Mouse (Mus musculus) megakaryocyte, embryonic 14.5 days (primary cell): ENCODE data around the gene Mnat1. TPM values are rescaled to one million over a fixed set of nuclear protein-coding genes. Genes with fewer than 3 reads are reported as not detected.
"Not testable (repeated sequence)": the region's sequence is repeated elsewhere in the genome, so short reads cannot be mapped to it uniquely, and the experiment has no call there.

ENCODE experiments used
- H3K27me3 ChIP-seq: replicated peaks from 2 replicates; pipeline ENCODE3; 2012; ENCODE audit warnings: inconsistent platforms
- H3K36me3 ChIP-seq: replicated peaks from 2 replicates; pipeline ENCODE3; 2012; ENCODE audit warnings: low read length, inconsistent platforms, mixed read lengths
- H3K4me1 ChIP-seq: 2 replicates; pipeline ENCODE4 v1.6.1; 2012; ENCODE audit warnings: inconsistent platforms
- H3K4me3 ChIP-seq: replicated peaks from 2 replicates; pipeline ENCODE3; 2012; ENCODE audit warnings: moderate library complexity, mild to moderate bottlenecking, inconsistent platforms
- H3K9me3 ChIP-seq: 2 replicates; pipeline ENCODE4 v1.6.1; 2012; ENCODE audit warnings: inconsistent platforms
- FLI1 ChIP-seq: IDR thresholded peaks from 2 replicates; pipeline ENCODE4 v1.6.1; 2012; ENCODE audit warnings: low read length, inconsistent platforms, mixed read lengths
- GATA1 ChIP-seq: IDR thresholded peaks from 3 replicates; pipeline ENCODE4 v1.6.1; 2012; ENCODE audit warnings: mixed read lengths, low read length, inconsistent platforms, borderline replicate concordance
- polyA plus RNA-seq: library from polyadenylated mRNA; stranded (reverse); fragments of >175 nt; gene quantifications from 2 replicates; pipeline ENCODE4 v1.2.3, GENCODE M21; 2012; ENCODE audit warnings: low replicate concordance; ENCODE audit not compliant: insufficient read depth

Gene Mnat1
- polyA plus RNA-seq, result 3.6 TPM in 1 of 2 replicates, not detected in the other

GRCm38 (mm10) chr12:73123093-73124041 lies at the start of gene Mnat1:
Gene Mnat1 (plus strand): TSS chr12:73123717.
- Histone ChIP-seq H3K9me3 (no peaks in the 10 kb centered on the region), H3K4me3 (peak within 1 kb of the TSS; percentile 98), H3K36me3 (no peaks in the 10 kb centered on the region), H3K4me1 (peaks cover 34% of the 10 kb centered on the region), H3K27me3 (no peaks in the 10 kb centered on the region)
- no peak for TF ChIP-seq FLI1
- no peak for TF ChIP-seq GATA1

DNA sequence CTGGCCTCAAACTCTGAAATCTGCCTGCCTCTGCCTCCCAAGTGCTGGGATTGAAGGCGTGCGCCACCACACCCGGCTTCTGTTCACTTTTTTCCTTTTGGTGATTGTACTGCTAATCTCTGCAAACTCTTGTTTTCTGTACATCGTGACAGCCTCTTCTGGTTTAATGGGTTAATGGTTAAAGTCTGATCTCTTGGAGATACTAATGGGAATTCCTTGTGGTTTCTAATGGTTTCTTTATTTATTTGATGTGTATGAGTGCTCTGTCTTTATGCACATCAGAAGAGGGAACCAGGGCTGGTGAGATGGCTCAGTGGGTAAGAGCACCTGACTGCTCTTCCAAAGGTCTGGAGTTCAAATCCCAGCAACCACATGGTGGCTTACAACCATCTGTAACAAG lies 41.7 kb upstream of the Mnat1 start:
- H3K4me3 ChIP-seq, H3K9me3 ChIP-seq, H3K4me1 ChIP-seq, H3K36me3 ChIP-seq, H3K27me3 ChIP-seq: not testable (repeated sequence)

DNA sequence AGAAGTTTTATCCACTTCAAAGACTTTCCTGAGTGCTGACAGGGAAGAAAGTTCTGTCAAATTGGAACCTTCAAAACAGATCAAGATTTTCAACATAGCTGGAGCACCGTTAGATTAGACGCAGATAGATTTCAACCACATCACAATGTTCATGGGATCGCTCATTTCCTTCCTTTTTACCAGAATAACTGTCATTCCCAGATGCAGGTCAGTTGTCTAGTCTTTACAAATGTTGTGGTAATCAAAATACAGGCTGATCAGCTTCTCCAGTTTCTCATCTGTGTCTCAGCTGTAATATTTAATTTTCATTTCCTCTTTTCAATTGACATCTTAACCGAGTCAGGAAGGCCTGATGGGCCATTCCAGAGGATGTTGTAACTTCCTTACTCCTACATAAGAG lies 39.7 kb upstream of the Mnat1 start:
- H3K4me1 ChIP-seq, result peaks cover 19% of the 10 kb centered on the region
- H3K36me3 ChIP-seq, result no peaks in the 10 kb centered on the region
- H3K27me3 ChIP-seq, result no peaks in the 10 kb centered on the region
- TF ChIP-seq FLI1, result no peak
- no peak for TF ChIP-seq GATA1
- H3K4me3 ChIP-seq, result no peak overlapping the region
- no peaks in the 10 kb centered on the region for H3K9me3 ChIP-seq

DNA sequence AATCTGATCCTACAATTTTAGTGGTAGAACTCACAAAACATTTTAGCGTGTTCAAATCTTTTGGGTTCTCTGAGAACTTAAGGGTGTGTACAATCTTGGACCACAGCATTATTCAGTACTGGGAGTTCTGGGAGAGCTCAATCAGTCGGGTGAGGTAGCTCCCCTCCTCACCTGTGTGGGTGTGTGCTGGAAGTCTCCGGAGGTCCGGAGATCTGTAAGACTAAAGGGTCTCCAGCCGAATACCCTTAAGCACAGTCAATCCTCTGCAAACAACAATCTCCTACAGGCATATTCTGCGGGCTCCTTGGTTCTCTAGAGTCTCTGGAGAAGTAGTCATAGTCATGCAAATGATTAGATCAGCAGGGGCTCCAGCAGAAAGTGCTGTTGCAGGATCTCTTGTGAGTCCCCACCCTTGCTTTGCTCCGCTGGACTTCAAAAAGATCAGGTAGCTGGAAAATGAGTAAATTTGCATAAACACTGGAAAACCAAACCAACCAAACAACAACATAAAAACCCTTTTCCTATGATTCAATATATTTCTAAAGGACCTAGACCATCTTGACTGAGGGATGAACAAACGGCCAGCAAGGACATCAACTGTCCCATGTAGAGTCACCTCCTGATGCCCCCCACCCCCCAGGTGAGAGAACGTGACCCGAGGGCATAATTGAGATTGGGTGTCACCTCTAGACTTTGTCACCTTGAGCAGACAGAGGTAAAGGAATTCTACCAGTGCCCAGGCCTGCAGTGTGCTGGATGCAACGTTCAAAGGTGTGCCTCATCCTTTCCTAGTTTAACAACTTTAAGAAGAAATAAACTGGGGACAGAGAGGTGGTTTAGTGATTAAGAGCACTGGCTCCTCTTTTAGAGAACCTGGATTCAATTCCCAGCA lies 37.5 kb upstream of the Mnat1 start:
- Histone ChIP-seq H3K4me1 (peaks cover 27% of the 10 kb centered on the region), H3K4me3 (no peak overlapping the region), H3K36me3 (no peaks in the 10 kb centered on the region), H3K27me3 (no peaks in the 10 kb centered on the region), H3K9me3 (no peaks in the 10 kb centered on the region)
- TF ChIP-seq GATA1 (no peak), FLI1 (no peak)

- Histone ChIP-seq H3K36me3 (no peaks in the 10 kb centered on the region), H3K4me1 (peaks cover 29% of the 10 kb centered on the region), H3K4me3 (no peak overlapping the region), H3K27me3 (no peaks in the 10 kb centered on the region), H3K9me3 (no peaks in the 10 kb centered on the region)
- no peak for TF ChIP-seq GATA1
- no peak for TF ChIP-seq FLI1
Measured at GRCm38 (mm10) chr12:73087086-73087485, 36.4 kb upstream of the Mnat1 start.

- Histone ChIP-seq H3K4me3 (peak overlapping the region; percentile 64), H3K36me3 (no peaks in the 10 kb centered on the region), H3K4me1 (peaks cover 32% of the 10 kb centered on the region), H3K9me3 (no peaks in the 10 kb centered on the region), H3K27me3 (no peaks in the 10 kb centered on the region)
- no peak for TF ChIP-seq FLI1
- TF ChIP-seq GATA1, result no peak
Measured at GRCm38 (mm10) chr12:73088500-73088899, 35.0 kb upstream of the Mnat1 start.

- Histone ChIP-seq H3K27me3 (no peaks in the 10 kb centered on the region), H3K4me1 (peaks cover 32% of the 10 kb centered on the region), H3K9me3 (no peaks in the 10 kb centered on the region), H3K36me3 (no peaks in the 10 kb centered on the region), H3K4me3 (peak overlapping the region; percentile 64)
- TF ChIP-seq GATA1 (no peak), FLI1 (no peak)
Measured at GRCm38 (mm10) chr12:73088911-73089310, 34.6 kb upstream of the Mnat1 start.

GRCm38 (mm10) chr12:73090672-73091335 lies 32.7 kb upstream of the Mnat1 start:
- Histone ChIP-seq H3K4me3 (no peak overlapping the region), H3K36me3 (no peaks in the 10 kb centered on the region), H3K9me3 (no peaks in the 10 kb centered on the region), H3K27me3 (no peaks in the 10 kb centered on the region), H3K4me1 (peaks cover 32% of the 10 kb centered on the region)
- no peak for TF ChIP-seq GATA1
- no peak for TF ChIP-seq FLI1

GRCm38 (mm10) chr12:73094189-73094588 lies 29.3 kb upstream of the Mnat1 start:
- no peaks in the 10 kb centered on the region for H3K9me3 ChIP-seq
- no peak overlapping the region for H3K4me3 ChIP-seq
- TF ChIP-seq FLI1 (no peak), GATA1 (no peak)

More at GRCm38 (mm10) chr12:73094189-73094588, 29.3 kb upstream of the Mnat1 start:
- peaks cover 21% of the 10 kb centered on the region for H3K4me1 ChIP-seq
- H3K27me3 ChIP-seq, result peaks cover 5% of the 10 kb centered on the region
- no peaks in the 10 kb centered on the region for H3K36me3 ChIP-seq
